Mouse (Mus musculus) midbrain, embryonic 11.5 days (tissue): Measurements from ENCODE around the gene Lrig1. TPM values are rescaled to one million over a fixed set of nuclear protein-coding genes. Genes with fewer than 3 reads are reported as not detected.

Experiments
- ATAC-seq: fragments of 200-750 bp; cut with Nextera tagmentation; 2 replicates; pipeline ENCODE4 v1.8.0; 2017; ENCODE audit warnings: moderate TSS enrichment, moderate library complexity; ENCODE audit not compliant: low FRiP score
- DNase-seq: peaks from one replicate; pipeline ENCODE4 v3.0.0; 2015; ENCODE audit warnings: low spot score; ENCODE audit errors: missing footprints
- H3K27ac ChIP-seq: fragments of 300-500 bp; sonication (generic); 2 replicates; pipeline ENCODE4 v1.5.1; 2014; ENCODE audit warnings: low read depth, low read length
- H3K27me3 ChIP-seq: fragments of 300-500 bp; sonication (generic); 2 replicates; pipeline ENCODE4 v1.6.1; 2014; ENCODE audit warnings: mild to moderate bottlenecking, low read length, moderate library complexity, mixed read lengths; ENCODE audit not compliant: control insufficient read depth, insufficient read depth
- H3K36me3 ChIP-seq: fragments of 300-500 bp; sonication (generic); 2 replicates; pipeline ENCODE4 v1.6.1; 2014; ENCODE audit warnings: mild to moderate bottlenecking, low read length, moderate library complexity, mixed read lengths; ENCODE audit not compliant: control insufficient read depth, insufficient read depth
- H3K4me1 ChIP-seq: fragments of 300-500 bp; sonication (generic); 2 replicates; pipeline ENCODE4 v1.6.1; 2014; ENCODE audit warnings: low read length; ENCODE audit not compliant: control insufficient read depth, insufficient read depth
- H3K4me2 ChIP-seq: fragments of 300-500 bp; sonication (generic); 2 replicates; pipeline ENCODE4 v1.6.1; 2014; ENCODE audit warnings: mild to moderate bottlenecking, moderate library complexity
- H3K4me3 ChIP-seq: fragments of 300-500 bp; sonication (generic); 2 replicates; pipeline ENCODE4 v1.5.1; 2014; ENCODE audit warnings: low read depth, low read length
- H3K9ac ChIP-seq: fragments of 300-500 bp; sonication (generic); 2 replicates; pipeline ENCODE4 v1.6.1; 2014; ENCODE audit warnings: low read length
- H3K9me3 ChIP-seq: fragments of 300-500 bp; sonication (generic); 2 replicates; pipeline ENCODE4 v1.6.1; 2016; ENCODE audit warnings: low read length; ENCODE audit not compliant: control insufficient read depth
- WGBS: fragments of 180-500 bp; shearing (Covaris S2); extraction: QIAGEN DNeasy Blood & Tissue Kit; methylation state at CpG from one replicate; pipeline ENCODE4 v1.1.7; 2014; 5-methylcytosine and 5-hydroxymethylcytosine counted together
- polyA plus RNA-seq: library from polyadenylated mRNA; unstranded; fragments of >200 nt; fragmentation: Nextera tagmentation; extraction: Ambion mirVana; gene quantifications from 2 replicates; pipeline ENCODE4 v1.2.1, GENCODE M21; 2014

Gene Lrig1
- polyA plus RNA-seq, 1 experiment from 2014 or later = 17.4 TPM

- no peak overlapping the region for H3K27ac ChIP-seq
- no peaks in the 10 kb centered on the region for H3K27me3 ChIP-seq
- DNase-seq (no peak), ATAC-seq (no peak)
- no peak overlapping the region for H3K4me3 ChIP-seq
- H3K36me3 ChIP-seq = no peaks in the 10 kb centered on the region
- peaks cover 19% of the 10 kb centered on the region for H3K4me1 ChIP-seq
- no peaks in the 10 kb centered on the region for H3K9me3 ChIP-seq
- 65% methylated on average over 6 of the region's 6 CpGs for WGBS
- no peak overlapping the region for H3K4me2 ChIP-seq
- no peak overlapping the region for H3K9ac ChIP-seq
Observed at GRCm38 (mm10) chr6:94669370-94669769, 30.6 kb downstream of the Lrig1 start.

- ATAC-seq (no peak), DNase-seq (no peak)
- H3K4me3 ChIP-seq = no peak overlapping the region
- 29% methylated on average over 13 of the region's 13 CpGs for WGBS
- H3K36me3 ChIP-seq = no peaks in the 10 kb centered on the region
- H3K27ac ChIP-seq = no peak overlapping the region
- no peak overlapping the region for H3K4me2 ChIP-seq
- no peaks in the 10 kb centered on the region for H3K27me3 ChIP-seq
- H3K9me3 ChIP-seq = no peaks in the 10 kb centered on the region
- peaks cover 16% of the 10 kb centered on the region for H3K4me1 ChIP-seq
- H3K9ac ChIP-seq = no peak overlapping the region
Observed at GRCm38 (mm10) chr6:94668204-94668863, 31.6 kb downstream of the Lrig1 start.

- no peak overlapping the region for H3K27ac ChIP-seq
- no peak overlapping the region for H3K4me2 ChIP-seq
Observed at GRCm38 (mm10) chr6:94667131-94667530, 32.8 kb downstream of the Lrig1 start.

GRCm38 (mm10) chr6:94666432-94667119 is 33.4 kb downstream of the Lrig1 start:
- Histone ChIP-seq H3K4me2 (no peak overlapping the region), H3K27ac (no peak overlapping the region), H3K9me3 (no peaks in the 10 kb centered on the region), H3K9ac (no peak overlapping the region), H3K4me1 (peaks cover 16% of the 10 kb centered on the region), H3K4me3 (no peak overlapping the region), H3K36me3 (no peaks in the 10 kb centered on the region), H3K27me3 (no peaks in the 10 kb centered on the region)
- WGBS = 67% methylated on average over 7 of the region's 7 CpGs
- DNase-seq = no peak
- ATAC-seq = no peak

More at GRCm38 (mm10) chr6:94667131-94667530, 32.8 kb downstream of the Lrig1 start:
- Histone ChIP-seq H3K9me3 (no peaks in the 10 kb centered on the region), H3K27me3 (no peaks in the 10 kb centered on the region), H3K36me3 (no peaks in the 10 kb centered on the region), H3K4me1 (peaks cover 16% of the 10 kb centered on the region), H3K4me3 (no peak overlapping the region), H3K9ac (no peak overlapping the region)
- DNase-seq (no peak), ATAC-seq (no peak)
- 79% methylated on average over 4 of the region's 4 CpGs for WGBS

- Histone ChIP-seq H3K27ac (no peak overlapping the region), H3K27me3 (no peaks in the 10 kb centered on the region), H3K36me3 (no peaks in the 10 kb centered on the region), H3K9me3 (no peaks in the 10 kb centered on the region), H3K4me1 (peaks cover 16% of the 10 kb centered on the region), H3K9ac (no peak overlapping the region), H3K4me2 (no peak overlapping the region), H3K4me3 (no peak overlapping the region)
- 92% methylated on average over 1 of the region's 1 CpGs for WGBS
- ATAC-seq = no peak
- no peak for DNase-seq
Observed at GRCm38 (mm10) chr6:94665677-94666076, 34.3 kb downstream of the Lrig1 start.

GRCm38 (mm10) chr6:94665248-94665647 is 34.7 kb downstream of the Lrig1 start:
- 95% methylated on average over 7 of the region's 7 CpGs for WGBS
- H3K4me1 ChIP-seq = peaks cover 16% of the 10 kb centered on the region
- H3K36me3 ChIP-seq = peaks cover 3% of the 10 kb centered on the region; the same call in 1 of the 2 replicates
- no peaks in the 10 kb centered on the region for H3K9me3 ChIP-seq
- no peak for ATAC-seq
- H3K9ac ChIP-seq = no peak overlapping the region
- H3K4me2 ChIP-seq = no peak overlapping the region
- H3K4me3 ChIP-seq = no peak overlapping the region
- no peaks in the 10 kb centered on the region for H3K27me3 ChIP-seq
- no peak overlapping the region for H3K27ac ChIP-seq
- no peak for DNase-seq

- DNase-seq (no peak), ATAC-seq (no peak)
- Histone ChIP-seq H3K4me1 (peaks cover 16% of the 10 kb centered on the region), H3K27ac (no peak overlapping the region), H3K4me3 (no peak overlapping the region), H3K27me3 (no peaks in the 10 kb centered on the region), H3K4me2 (no peak overlapping the region), H3K9me3 (no peaks in the 10 kb centered on the region), H3K36me3 (peaks cover 4% of the 10 kb centered on the region; the same call in 1 of the 2 replicates), H3K9ac (no peak overlapping the region)
- 82% methylated on average over 6 of the region's 6 CpGs for WGBS
Observed at GRCm38 (mm10) chr6:94664000-94664399, 36.0 kb downstream of the Lrig1 start.

- Histone ChIP-seq H3K27me3 (no peaks in the 10 kb centered on the region), H3K9me3 (no peaks in the 10 kb centered on the region), H3K4me2 (no peak overlapping the region), H3K4me1 (peaks cover 4% of the 10 kb centered on the region; the same call in 1 of the 2 replicates), H3K4me3 (no peak overlapping the region), H3K9ac (no peak overlapping the region), H3K36me3 (peaks cover 4% of the 10 kb centered on the region; the same call in 1 of the 2 replicates), H3K27ac (no peak overlapping the region)
- no peak for ATAC-seq
- 87% methylated on average over 9 of the region's 9 CpGs for WGBS
- no peak for DNase-seq
Observed at GRCm38 (mm10) chr6:94661923-94662322, 38.0 kb downstream of the Lrig1 start.

GRCm38 (mm10) chr6:94661321-94661720 is 38.6 kb downstream of the Lrig1 start:
- no peaks in the 10 kb centered on the region; the same call in 1 of the 2 replicates for H3K4me1 ChIP-seq
- H3K27me3 ChIP-seq = no peaks in the 10 kb centered on the region
- no peaks in the 10 kb centered on the region for H3K9me3 ChIP-seq
- ATAC-seq (no peak), DNase-seq (no peak)
- no peak overlapping the region for H3K4me3 ChIP-seq
- 95% methylated on average over 8 of the region's 8 CpGs for WGBS
- no peak overlapping the region for H3K4me2 ChIP-seq
- no peak overlapping the region for H3K27ac ChIP-seq
- H3K36me3 ChIP-seq = peaks cover 4% of the 10 kb centered on the region; the same call in 1 of the 2 replicates
- H3K9ac ChIP-seq = no peak overlapping the region
